ENCODE assay signal across 8 mouse cellular contexts in the genomic region with DNA sequence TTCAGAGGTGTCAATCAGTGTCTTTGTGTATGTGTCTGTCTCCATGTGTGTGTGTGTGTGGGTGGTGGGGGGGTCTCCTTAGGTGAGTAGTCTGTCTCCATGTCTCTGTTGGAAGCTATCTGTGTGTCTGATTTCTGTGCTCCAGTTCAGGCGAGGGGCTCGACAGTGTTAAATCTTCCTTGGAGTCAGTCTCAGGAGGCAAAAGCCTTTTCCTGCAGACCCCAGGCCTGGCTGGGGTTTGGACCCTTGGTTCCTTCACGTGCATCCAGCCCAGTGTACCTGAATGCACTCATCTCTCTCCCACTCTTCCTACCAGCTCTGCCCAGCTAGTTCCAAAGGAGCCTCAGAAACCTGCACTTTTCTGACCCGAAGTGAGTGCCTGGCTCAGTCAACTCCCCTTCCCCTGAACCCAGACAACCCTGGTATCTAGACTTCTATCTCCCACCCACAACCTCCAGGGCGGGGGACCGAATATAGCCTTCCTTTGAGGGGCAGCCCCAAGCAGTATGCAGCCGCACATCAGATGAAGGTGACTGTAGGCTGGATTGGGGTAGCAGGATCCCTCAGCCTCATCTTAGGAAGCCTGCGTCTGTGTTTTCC. TPM values are rescaled to one million over a fixed set of nuclear protein-coding genes. Genes with fewer than 3 reads are reported as not detected.
DNase-seq lines count a peak whose midpoint lies in the region; ATAC-seq and TF ChIP-seq lines count a peak whose summit lies in the region.

No protein-coding gene starts in this region.

- ATAC-seq in limb, embryonic 15.5 days (ENCODE audit: insufficient number of reproducible peaks, low FRiP score, low TSS enrichment, low read depth): no peak
- no peak for ATAC-seq in stomach, postnatal 0 days (ENCODE audit: low FRiP score, low TSS enrichment)
- ATAC-seq in megakaryocyte, adult 5-6 weeks (ENCODE audit: poor library complexity, severe bottlenecking): no peak

- TF ChIP-seq EP300 in stomach, postnatal 0 days (optimal IDR thresholded peaks at IDR 0.05): no peak

- peaks cover 40% of the 10 kb centered on the region for H3K4me1 ChIP-seq in limb, embryonic 15.5 days
- H3K4me1 ChIP-seq in stomach, postnatal 0 days (replicated peaks; ENCODE audit: control insufficient read depth, insufficient read depth): 0 out of 2 replicates have a peak, but pooled peaks cover 3% of the 10 kb centered on the region

- peak overlapping the region; percentile 67 for H3K9ac ChIP-seq in limb, embryonic 15.5 days
- peak overlapping the region; percentile 79 for H3K9ac ChIP-seq in stomach, postnatal 0 days (ENCODE audit: low read length)

- H3K27ac ChIP-seq in limb, embryonic 15.5 days: peak overlapping the region; percentile 94
- H3K27ac ChIP-seq in stomach, postnatal 0 days (replicated peaks): peak overlapping the region; percentile 88

- no peaks in the 10 kb centered on the region for H3K9me3 ChIP-seq in limb, embryonic 15.5 days
- no peaks in the 10 kb centered on the region for H3K9me3 ChIP-seq in stomach, postnatal 0 days (ENCODE audit: control insufficient read depth, low read length)

- intact Hi-C loops in heart, postnatal 10 days (cut with DNase I): loop anchor here (2.0 kb wide), 1 partner anchor 15 kb away; no protein-coding TSS in a partner anchor
- intact Hi-C loops in gastrocnemius, postnatal 36 days (cut with DNase I): loop anchor here (2.0 kb wide), 1 partner anchor 139 kb away; no protein-coding TSS in a partner anchor

- peak overlapping the region; percentile 59 for H3K4me2 ChIP-seq in limb, embryonic 15.5 days
- H3K4me2 ChIP-seq in stomach, postnatal 0 days (replicated peaks; ENCODE audit: low read depth): peak overlapping the region; percentile 73

- no peak for TF ChIP-seq CTCF in stomach, postnatal 0 days (IDR thresholded peaks at IDR 0.05; ENCODE audit: low read depth)

- H3K4me3 ChIP-seq in limb, embryonic 15.5 days: peak overlapping the region; percentile 68
- peak overlapping the region; percentile 53 for H3K4me3 ChIP-seq in stomach, postnatal 0 days (ENCODE audit: low read depth, low read length)

- H3K27me3 ChIP-seq in limb, embryonic 15.5 days: no peaks in the 10 kb centered on the region
- no peaks in the 10 kb centered on the region for H3K27me3 ChIP-seq in stomach, postnatal 0 days (ENCODE audit: control insufficient read depth, insufficient read depth, low read length)

- DNase-seq in heart, adult 11 months: peak; percentile 85
- no peak for DNase-seq in heart, postnatal 10 days
- peak; percentile 26 for DNase-seq in thymus, postnatal 4 days
- DNase-seq in thymus, postnatal 14 days: no peak
- no peak for DNase-seq in stomach, postnatal 0 days (ENCODE audit: low spot score)
- DNase-seq in gastrocnemius, postnatal 36 days: no peak

- 2% methylated on average over 8 of the region's 8 CpGs for WGBS in limb, embryonic 15.5 days
- whole genome bisulfite sequencing in stomach, postnatal 0 days: 8% methylated on average over 8 of the region's 8 CpGs

- no peaks in the 10 kb centered on the region for H3K36me3 ChIP-seq in limb, embryonic 15.5 days
- no peaks in the 10 kb centered on the region for H3K36me3 ChIP-seq in stomach, postnatal 0 days (ENCODE audit: control insufficient read depth, insufficient read depth, low read length)

RNA-seq across cellular contexts. Expression of gene Kirrel, which starts 1.0 kb away (rescaled TPM):
- total RNA-seq in heart, postnatal 10 days (2021): 10 to 100 TPM; 12.8 to 14.8 TPM
- polyA plus RNA-seq in limb, embryonic 15.5 days (2015; fragmentation: Nextera tagmentation; extraction: Ambion mirVana): 17.9 and 19.5 TPM in 2 replicates
- 4.1 and 4.5 TPM in 2 replicates for polyA plus RNA-seq in stomach, postnatal 0 days (2015; fragmentation: Nextera tagmentation; extraction: Ambion mirVana)
- 0.11 and 0.14 TPM in 2 replicates for total RNA-seq in megakaryocyte, adult 5-6 weeks (2015)
- total RNA-seq in megakaryocyte, adult 5-6 weeks (2017): 0.16 TPM in 1 of 2 replicates, not detected in the other
- 1 to 10 TPM; 4.3 to 4.4 TPM for total RNA-seq in gastrocnemius, postnatal 36 days (2021)

Comparison
In these comparisons a context has a peak if more than half of its experiments do, and no peak if none do; other contexts are left out.
1. DNase-seq: peak in heart, adult 11 months (single experiment) and thymus, postnatal 4 days (single experiment); none in heart, postnatal 10 days (0 of 2), thymus, postnatal 14 days (single experiment), stomach, postnatal 0 days (single experiment) and gastrocnemius, postnatal 36 days (0 of 2).
2. RNA of gene Kirrel, which starts 1.0 kb away (total RNA-seq): 12.8 to 14.8 TPM in heart, postnatal 10 days and 4.3 to 4.4 TPM in gastrocnemius, postnatal 36 days; 0.11 to 0.16 TPM in megakaryocyte, adult 5-6 weeks; every median in the first group is over 4 times any median in the second.